Mouse (Mus musculus): ENCODE data around the gene Aldh3b1.

GRCm38 (mm10) chr19:3955804-3956203 lies 26.2 kb upstream of the Aldh3b1 start:
- TF ChIP-seq POLR2A (IDR thresholded peaks at IDR 0.05; ENCODE audit: borderline replicate concordance, extremely low read depth, insufficient read depth, insufficient read length, poor library complexity, severe bottlenecking) (no peak), CTCF (IDR thresholded peaks at IDR 0.05; ENCODE audit: borderline replicate concordance, extremely low read depth, insufficient read depth, insufficient read length) (no peak)

Measured in brain, embryonic 14.5 days (tissue).